Mouse (Mus musculus): ENCODE measurements around the gene Syn3.

Syn3 gene

DNA sequence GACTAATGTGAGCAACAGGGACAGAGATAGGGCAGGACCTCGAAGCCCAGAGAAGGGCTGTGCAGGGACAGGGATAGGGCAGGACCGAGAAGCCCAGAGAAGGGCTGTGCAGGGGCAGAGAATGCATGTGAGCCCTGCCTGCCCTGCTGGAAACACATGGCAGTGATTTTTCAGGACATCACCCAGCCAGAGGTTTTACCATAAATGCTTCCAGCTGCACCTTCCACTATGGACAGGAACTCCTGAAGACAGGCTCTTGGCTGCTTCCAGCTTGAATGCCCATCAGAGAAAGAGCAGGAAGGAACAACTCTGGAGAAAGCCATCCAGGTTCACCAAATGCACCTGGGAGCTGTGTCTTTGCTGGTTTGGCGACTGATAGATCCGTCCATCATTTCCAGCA, 131.3 kb downstream of the Syn3 start:
- no peak for DNase-seq

DNA sequence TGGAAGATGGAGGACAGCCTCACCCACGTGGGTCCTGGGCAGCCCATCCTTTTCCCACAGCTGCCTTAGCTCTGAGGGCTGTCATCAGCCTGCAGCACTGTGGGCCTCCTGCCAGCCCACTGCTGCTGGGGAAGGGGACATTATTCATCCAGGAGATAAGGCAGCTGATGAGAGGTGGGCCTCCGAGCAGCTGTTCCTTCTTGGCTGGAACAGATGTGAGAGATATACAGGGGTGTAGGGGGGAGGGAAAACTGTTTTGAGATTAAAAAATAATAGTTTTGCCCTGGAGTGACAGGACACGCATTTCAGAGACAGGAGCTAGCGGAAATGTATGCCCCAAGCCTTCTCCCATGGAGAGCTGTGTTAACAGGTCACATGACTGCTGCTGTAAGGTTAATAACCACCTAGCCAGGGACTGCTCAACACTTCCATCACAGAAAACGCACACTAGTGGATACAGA, 133.0 kb downstream of the Syn3 start:
- DNase-seq: no peak

DNA sequence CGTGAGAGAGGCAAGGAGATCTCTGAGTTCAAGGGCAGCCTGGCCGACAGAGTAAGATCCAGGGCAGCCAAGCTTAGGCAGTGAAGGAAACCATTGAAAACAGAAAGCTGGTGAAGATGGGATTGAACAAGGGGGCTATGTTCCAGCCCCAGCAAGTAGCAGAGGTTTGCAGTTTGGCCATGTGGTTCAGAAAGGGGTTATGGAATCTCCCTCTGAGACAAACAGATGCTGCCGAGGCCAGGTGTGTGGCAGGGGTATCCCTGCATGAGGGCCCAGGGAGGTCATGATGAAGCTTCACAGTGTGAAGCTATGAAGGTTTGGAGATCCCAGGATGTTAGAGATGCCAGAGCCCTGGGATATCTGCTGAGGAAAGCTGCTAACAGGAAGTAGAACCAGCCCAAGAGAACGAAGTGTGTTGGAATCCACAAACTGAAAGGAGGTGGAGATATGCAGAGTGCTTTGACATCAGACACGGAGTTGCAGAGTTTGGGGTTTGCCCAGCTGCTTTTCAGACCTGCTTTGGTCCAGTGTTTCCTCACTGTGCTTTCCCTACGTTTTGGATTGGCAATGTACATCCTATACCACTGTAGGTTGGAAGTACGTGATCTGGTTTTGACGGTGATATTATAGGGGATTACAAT, 134.9 kb downstream of the Syn3 start:
- DNase-seq: no peak

DNA sequence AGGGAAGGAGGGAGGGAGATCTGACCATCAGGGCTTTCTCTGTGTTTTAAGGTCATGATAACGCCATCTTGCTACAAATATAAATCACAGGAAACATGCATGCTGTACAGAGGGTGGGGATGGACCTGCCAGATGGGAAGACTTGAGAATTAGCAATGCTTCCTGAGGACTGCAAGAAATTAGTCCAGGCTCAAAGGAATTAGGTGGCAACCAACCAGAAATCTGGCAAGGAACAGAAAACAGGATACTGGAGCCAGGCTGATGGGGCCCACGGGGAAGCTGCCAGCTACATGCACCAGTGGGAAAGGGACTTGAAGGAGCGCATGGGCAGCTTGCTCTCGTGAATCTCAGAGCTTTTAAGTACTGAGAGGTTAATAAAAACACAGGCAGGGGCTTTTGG, 139.0 kb downstream of the Syn3 start:
- DNase-seq: peak; percentile 89

DNA sequence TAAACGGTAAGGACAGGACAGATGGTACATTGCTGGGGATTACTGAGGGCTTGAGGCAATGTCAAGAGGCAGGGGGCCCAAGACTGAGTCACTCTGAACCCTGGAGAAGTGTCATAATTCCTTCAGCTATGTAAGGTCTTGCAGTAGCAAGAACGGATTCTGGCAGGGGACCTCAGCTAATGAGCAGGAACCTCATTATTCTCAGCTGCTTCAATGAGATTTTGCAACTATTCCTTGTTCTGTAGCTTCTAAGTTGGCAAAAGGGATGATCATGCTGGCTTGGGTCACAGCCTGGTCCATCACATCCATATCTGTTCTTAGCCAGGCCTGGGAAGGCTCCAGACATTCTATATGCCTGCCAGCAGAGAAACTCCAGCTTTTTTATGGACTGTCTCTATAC, 139.5 kb downstream of the Syn3 start:
- DNase-seq: peak; percentile 74

DNA sequence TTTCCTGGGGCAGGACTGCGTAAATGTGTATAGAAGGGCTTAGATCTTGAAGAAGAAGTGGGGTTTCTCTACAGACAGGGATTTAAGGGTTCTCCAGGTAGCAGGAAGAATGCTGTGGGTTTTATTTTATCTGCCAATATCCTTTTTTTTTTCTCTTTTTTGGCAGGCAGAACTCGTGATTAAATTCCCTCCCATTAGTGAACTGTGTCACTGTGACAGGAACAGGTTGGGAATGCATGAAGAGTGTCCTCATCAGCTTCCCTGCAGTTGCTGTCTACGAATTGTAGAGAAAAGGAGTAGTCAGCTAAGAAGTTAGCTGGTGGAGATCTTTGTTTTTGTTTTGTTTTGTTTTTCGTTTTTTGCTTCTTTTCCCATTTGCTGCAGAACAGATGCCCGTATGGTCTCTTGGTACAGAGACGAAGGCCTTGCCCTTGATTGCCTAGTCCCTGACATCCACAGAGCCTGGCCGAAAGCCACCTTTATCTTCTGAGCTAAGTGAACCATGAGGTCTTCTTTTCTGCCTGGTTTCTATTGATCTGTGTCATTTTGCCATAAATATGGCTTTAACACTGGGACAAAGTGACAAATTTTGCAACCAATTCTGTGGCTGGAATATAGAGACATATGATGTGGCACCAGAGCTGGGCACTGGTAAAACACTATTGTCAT, 140.3 kb downstream of the Syn3 start:
- peak; percentile 56 for DNase-seq

DNA sequence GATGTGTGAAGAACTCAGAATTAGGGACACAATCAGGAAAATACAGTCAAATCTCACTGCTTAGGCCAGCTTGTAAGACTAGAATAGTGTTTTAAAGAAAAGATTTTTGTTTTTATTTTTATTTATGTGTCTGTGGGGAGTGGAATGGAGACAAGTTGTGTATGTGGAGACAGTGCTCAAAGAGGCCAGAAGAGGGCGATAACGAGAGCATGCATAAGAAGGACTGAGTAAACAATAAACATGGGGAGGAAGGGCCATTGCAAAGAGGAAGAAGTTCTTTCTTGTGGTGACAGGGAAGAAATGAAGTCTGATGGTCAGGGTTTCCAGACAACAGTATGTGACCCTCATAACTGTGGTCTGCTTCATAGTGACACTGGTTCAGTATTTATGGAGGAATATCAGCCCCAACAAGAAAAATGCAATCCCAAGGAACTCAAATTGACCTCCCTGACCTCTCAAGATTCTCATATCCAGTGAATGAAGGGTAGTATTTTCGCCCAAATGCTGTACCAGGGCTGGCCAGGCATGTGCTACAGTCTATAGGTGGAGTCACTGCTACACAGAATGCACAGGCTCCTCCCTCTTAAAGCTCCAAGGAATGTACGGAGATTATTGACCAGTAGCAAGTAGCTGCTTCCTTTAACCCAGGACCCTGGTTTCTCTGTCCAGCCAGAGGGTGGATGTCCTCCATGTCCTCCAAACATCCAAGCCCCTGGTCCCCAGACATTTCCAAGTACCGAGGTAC, 141.7 kb downstream of the Syn3 start:
- DNase-seq: peak; percentile 49

DNA sequence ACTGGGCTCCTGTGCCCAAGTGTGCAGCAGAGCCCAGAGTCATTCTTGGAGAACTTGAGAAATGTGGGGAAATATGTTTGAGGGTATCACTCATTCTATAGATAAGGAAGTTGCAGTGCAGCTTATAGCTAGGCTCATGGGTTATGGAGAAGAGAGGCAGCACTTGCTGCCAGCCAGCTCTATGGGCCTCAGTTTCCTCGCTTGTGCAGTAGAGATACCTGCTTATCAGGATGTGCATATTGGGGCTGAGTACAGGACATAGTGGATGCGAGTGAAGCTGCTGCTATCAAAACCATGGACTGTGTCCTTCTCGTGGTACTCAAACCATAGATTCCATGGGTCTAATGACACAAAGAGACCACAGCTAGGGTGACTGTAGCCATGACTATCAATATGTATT, 146.2 kb downstream of the Syn3 start:
- no peak for DNase-seq

DNA sequence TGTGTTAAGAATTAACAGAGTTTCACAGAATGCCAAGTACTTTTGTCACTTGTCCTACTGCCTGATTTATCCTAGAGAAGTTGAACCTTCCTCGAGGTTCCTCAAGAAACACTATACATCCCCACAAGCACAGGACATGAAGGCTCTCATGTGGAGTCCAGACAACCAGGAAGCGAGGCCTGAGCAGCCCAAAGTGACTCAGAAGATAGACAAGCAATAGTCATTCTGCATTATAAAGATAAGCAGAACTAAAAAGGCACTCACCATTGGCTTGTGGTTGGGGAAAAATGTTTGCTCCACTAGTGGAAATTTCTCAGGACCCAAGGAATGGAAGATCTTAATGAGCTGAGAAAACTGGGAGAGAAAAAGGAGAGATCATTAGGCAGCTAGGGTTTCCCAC, 147.4 kb downstream of the Syn3 start:
- DNase-seq: no peak

DNA sequence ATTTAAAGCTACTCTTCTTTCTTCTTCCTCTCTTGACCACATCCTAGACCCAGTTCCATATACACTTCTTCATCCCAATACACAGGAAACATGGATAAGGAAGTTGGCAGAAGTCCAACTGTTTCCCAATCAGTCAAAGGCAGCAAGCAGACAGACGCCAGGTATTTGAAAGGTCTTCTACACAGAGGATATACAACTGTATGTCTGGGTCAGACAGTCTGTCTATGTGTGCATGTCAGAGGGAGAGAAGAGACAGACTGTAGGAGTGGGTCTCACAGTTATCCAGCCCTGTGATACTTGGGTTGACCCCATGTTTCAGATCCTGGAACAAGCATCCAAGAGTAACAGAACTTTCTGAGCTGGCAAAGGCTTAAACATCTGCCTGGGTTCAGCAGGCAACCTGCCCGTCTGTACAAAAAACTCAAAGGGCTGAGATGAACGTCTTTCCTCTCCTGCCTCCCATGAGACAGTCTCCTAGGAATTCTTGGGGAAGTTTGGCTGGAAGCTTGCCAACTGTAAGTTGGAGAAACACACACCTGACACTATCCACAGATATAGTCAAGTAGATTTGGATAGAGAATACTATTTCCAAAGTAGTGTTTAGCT, 152.4 kb downstream of the Syn3 start:
- DNase-seq: no peak

DNA sequence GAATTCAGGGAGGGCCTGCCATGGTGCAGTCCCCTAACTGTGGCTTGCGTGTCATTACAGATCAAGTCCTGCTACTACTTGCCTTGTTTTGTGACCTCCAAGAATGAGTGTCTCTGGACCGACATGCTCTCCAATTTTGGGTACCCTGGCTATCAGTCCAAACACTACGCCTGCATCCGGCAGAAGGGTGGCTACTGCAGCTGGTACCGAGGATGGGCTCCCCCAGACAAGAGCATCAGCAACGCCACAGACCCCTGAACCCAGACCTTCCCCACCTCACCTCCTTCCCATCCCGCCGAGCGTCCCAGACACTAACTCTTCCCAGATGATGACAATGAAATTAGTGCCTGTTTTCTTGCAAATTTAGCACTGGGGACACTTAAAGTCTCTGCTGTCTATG, 153.1 kb downstream of the Syn3 start:
- DNase-seq: no peak

DNA sequence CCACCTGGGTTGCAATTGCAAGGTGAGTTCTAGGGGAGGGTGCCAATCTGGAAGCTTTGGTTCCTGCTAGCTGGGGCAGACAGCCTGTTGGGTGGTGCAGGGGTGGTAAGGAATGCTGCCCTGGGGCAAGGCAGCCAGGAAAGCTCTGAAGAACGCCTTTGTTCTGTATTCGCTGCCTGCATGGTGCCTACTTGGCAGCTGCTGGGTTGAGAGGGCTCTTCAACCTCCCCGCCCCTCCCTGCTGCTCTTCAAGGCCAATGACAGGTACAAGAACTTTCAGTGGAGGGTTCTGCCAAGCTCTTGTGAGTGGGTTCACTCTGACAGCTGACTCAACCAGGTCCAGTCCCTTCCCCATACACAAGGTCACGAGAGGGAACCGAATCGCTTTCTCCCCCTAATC, 154.0 kb downstream of the Syn3 start:
- no peak for DNase-seq

DNA sequence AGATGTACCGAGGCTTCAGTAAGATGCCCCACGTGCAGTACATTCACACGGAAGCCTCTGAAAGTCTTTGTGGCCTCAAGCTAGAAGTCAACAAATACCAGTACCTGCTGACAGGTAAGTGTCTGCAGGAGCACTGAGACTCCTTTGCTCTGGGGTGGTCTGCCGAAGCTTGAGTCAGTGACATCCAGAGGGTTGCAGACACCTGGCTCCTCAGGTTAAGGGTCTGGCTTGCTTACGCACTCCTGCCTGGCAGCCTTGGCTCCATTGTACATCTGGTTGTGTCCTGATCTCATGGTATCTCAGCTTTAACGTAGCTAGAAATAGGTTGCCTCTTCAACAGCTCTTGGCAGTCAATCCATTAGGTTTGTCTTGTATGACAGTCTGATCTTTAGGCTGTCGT, 154.8 kb downstream of the Syn3 start:
- no peak for DNase-seq

DNA sequence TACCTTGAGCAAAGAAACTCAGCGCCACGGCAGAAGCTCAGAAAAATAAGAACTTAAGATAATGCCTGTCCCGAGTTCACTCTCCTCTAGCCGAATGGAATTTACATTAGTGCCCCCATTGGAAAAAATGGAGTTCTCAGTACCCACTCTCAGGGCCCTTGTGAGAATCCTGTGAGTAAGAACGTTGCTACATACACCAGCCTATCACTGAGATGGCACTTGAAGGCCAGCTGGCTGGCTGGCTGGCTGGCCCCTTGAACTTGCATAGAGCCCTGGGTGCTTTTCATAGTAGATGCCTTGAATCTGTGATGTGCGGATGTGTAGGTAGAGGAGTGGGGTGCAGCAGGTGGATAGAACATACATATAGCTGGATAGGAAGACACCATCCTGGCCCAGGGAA, 155.3 kb downstream of the Syn3 start:
- DNase-seq: no peak

DNA sequence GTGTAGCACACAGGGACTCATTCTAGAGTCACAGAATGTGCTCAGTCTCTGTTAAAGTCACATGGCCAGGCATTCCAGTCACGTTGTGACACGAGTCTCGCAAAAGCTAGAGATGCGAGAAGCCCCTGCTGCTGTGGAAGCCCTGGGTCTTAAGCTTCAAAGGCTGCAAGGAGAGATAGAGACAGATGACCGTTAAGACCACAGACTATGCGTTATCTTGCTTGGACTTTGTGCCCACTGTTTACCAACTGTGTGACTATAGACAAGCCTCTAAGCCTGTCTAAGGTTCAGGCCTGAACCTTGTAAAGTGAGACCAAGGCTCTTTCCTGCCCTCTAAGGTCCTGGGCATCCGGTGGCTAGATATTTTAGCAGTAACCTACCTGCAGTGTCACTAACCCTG, 156.0 kb downstream of the Syn3 start:
- no peak for DNase-seq

DNA sequence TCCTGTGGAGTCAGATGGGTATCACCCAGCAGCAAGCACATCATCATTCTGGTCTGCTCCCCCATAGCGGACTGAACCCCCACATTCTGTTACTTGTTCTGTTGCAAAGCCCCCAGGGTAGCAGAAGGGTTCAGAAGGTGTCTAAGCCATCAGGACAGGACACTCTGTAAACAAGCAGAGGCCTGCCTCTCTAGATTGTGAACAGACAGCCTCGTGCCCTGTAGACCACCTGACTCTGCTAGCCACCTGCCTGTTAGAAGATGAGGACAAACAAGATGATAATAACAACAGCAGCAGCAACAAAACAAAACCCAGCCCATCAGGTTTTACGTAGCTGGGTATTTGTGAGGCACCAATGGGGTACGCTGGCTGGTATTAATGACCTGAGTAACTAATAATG, 156.5 kb downstream of the Syn3 start:
- no peak for DNase-seq

DNA sequence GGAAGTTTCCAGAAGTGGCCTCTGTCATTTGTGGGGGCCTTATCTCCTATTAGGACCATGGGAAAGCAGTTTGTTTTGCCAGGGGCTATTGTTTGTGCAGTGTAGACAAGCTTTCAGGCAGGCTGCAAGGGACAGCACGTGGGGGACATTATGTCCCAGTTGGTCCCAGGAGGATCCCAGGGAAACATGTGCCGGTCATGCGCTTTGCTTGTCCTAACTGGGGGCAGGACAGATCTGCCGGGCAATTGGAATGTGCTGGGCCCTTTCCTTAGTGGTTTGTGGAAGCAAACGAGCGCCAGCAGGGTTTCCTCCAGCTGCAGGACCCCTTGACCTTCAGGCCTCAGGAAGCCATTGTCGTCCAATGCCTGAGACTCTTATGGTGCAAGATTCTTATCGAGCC, 157.1 kb downstream of the Syn3 start:
- peak; percentile 23 for DNase-seq

DNA sequence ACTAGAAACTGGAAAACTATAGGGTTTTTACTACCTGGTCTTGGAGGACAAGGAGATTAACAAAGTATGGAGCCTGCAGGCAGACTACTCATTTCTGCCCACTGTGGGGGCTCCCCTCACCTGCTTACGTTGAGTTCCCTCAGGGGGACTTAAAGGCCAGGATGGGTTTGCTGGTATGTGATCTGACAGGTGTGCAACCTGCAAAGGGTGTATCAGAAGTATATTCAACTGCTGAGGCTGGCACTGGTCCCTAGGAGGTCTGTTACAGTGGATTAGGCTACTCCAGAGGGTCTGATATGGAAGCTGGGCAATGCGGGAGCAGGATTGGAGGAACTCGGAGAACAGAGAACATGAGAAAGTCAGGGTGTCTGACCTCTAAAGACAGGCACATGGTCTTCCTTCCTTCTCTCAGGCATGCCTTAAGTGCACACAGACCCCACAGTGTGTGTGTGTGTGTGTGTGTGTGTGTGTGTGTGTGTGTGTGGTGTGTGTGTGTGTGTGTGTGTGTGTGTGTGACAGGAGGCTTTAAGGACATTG, 157.6 kb downstream of the Syn3 start:
- DNase-seq: peak; percentile 35

DNA sequence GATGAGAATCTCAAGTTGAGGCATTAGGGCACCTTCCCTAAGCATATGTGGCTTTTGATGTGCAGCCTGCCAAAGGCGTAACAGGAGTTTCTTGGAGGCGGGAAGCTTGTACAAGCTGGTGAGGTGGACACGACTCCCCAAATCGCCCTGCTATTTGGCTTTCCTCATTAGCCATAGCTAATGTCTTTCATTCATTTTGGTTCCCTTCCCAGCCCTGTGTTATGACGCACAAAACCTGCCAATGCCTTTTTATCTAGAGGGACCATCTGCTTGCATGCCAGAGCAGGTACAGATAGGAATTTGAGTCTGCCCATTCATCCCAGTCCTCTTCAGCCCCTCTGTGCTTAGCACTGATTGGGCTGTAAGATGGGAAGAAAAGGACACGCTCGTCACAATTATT, 158.3 kb downstream of the Syn3 start:
- peak; percentile 72 for DNase-seq

DNA sequence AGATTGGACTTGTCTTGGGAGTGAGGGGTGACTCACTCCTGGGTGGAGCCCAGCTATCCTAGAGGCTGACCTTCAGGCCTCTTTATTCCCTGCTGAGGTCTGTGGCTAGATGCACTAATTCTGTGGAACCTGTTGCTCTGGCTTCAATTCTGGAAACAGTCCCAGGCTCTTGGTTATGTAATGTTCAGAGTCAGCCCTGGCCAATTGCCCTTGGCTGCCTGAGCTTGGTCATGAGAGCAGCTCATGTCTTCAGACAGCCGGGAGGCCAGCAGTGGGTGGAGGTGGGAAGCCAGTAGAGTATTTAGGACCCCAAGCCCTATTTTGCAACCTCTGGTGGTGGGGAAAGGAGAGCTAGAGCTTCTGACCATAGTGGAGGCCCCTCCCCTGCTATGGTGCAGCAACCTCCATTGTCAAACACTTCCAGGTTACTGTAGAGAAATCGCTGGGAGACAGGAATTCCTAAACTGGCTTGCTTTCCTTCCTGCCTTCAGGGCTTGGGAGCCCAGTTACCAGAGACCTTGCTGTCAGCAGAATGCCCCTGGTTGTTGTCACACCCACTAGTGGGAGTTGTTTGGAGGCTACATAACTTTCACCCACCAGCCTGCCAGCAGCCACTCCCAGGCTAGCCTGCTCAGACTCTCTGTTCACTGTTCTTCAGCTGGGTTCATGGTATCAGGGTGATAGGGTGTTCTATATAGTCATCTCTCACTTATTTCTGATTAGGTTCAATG, 158.9 kb downstream of the Syn3 start:
- DNase-seq: peak; percentile 98

DNA sequence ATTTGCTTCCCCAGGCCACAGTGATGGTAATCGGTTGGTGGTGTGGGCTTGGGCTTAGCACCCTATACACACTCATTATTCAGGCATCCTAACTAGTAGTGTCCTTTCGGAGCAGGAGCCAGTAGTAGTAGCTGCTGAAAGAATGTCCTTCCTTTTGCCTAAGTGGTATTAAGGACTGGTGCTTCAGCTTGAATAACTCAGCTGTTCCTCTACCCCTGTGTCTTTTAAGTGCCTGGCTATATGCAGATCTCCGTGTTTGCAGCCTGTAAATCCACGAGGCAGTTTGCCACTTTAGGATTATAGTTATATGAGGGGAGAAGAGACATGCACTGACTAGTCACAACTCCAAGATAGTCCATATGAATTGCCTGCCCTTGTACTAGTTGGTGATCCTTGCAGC, 159.6 kb downstream of the Syn3 start:
- peak; percentile 28 for DNase-seq

DNA sequence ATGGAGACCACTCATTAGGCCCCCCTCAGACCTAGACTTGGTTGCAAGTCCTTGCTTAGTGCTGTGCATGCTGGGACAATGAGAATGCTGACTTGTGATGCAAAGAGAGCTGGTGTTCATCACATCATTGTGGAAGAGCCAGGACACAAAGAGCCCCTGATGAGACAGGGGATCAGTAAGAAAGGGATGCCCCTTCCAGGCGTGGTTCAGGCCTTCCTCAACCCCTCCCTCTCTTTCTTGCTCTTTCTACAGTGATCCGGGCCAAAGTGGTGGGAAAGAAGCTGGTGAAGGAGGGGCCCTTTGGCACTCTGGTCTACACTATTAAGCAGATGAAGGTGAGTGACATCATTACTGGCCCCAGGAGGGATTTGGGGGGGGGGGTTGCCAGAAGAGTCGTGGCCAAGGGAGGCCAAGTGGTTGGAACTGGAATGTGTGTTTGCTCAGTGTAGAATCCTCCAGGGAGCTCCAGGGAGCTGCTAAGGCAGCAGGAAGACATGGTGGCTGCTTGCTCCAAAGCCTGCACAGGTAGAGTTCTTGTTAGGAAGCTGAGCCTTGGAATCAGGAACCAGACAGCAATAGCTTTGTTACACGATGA, 160.5 kb downstream of the Syn3 start:
- no peak for DNase-seq
